Comparison of ENCODE assay signal across 19 mouse cellular contexts in genomic region chr13:40702361-40703122, GRCm38 (mm10). TPM values are rescaled to one million over a fixed set of nuclear protein-coding genes. Genes with fewer than 3 reads are reported as not detected.
A peak's percentile ranks its signal among the peaks of the same experiment; 100 is the strongest.
DNase-seq lines count a peak whose midpoint lies in the region; ATAC-seq and TF ChIP-seq lines count a peak whose summit lies in the region.
"Had no signal": no experiment of that assay in that cellular context is flagged by ENCODE, and none has a peak within 500 bp of the region (broad histone marks: within the 10 kb centered on the region; RNA-seq: fewer than 3 reads in every experiment).

No protein-coding gene starts in this region.

- peaks cover 9% of the 10 kb centered on the region for H3K4me1 ChIP-seq in midbrain, embryonic 11.5 days (ENCODE audit: control insufficient read depth, insufficient read depth, low read length)
- H3K4me1 ChIP-seq in midbrain, postnatal 0 days (ENCODE audit: insufficient read depth, low read length): no peaks in the 10 kb centered on the region
- peaks cover 17% of the 10 kb centered on the region for H3K4me1 ChIP-seq in limb, embryonic 11.5 days (ENCODE audit: control insufficient read depth, insufficient read depth, low read length)
- H3K4me1 ChIP-seq in forebrain, embryonic 12.5 days: peaks cover 21% of the 10 kb centered on the region
- H3K4me1 ChIP-seq: liver, embryonic 15.5 days; megakaryocyte, embryonic 14.5 days had no signal

- H3K27me3 ChIP-seq in midbrain, embryonic 11.5 days (ENCODE audit: control insufficient read depth, insufficient read depth, low read length): peaks cover 80% of the 10 kb centered on the region
- peaks cover 52% of the 10 kb centered on the region for H3K27me3 ChIP-seq in midbrain, postnatal 0 days (ENCODE audit: insufficient read depth, low read length)
- peaks cover 52% of the 10 kb centered on the region for H3K27me3 ChIP-seq in limb, embryonic 11.5 days (ENCODE audit: control insufficient read depth, insufficient read depth, low read length)
- H3K27me3 ChIP-seq in forebrain, embryonic 12.5 days: peaks cover 92% of the 10 kb centered on the region

- DNase-seq in embryo, embryonic 10 days (ENCODE audit: low spot score): peak; percentile 80
- DNase-seq in embryo, embryonic 11 days: no peak
- peak; percentile 93 for DNase-seq in midbrain, embryonic 11.5 days (ENCODE audit: low spot score, missing footprints)
- no peak for DNase-seq in midbrain, postnatal 0 days (ENCODE audit: low spot score)
- peak; percentile 20 for DNase-seq in limb, embryonic 11.5 days (ENCODE audit: low spot score)
- DNase-seq in kidney, adult 9 months: no peak
- no peak for DNase-seq in kidney, adult 11 months
- DNase-seq: adrenal gland, postnatal 10 days; cerebellum, adult 11 months; gastrocnemius, postnatal 25 days; heart, postnatal 14 days; kidney, postnatal 14 days; lung, postnatal 10 days had no signal

- no peaks in the 10 kb centered on the region for H3K36me3 ChIP-seq in midbrain, embryonic 11.5 days (ENCODE audit: control insufficient read depth, insufficient read depth, low read length)
- H3K36me3 ChIP-seq in midbrain, postnatal 0 days (ENCODE audit: insufficient read depth, low read length): no peaks in the 10 kb centered on the region
- H3K36me3 ChIP-seq in limb, embryonic 11.5 days (ENCODE audit: control insufficient read depth, insufficient read depth, low read length): no peaks in the 10 kb centered on the region
- H3K36me3 ChIP-seq in forebrain, embryonic 12.5 days (replicated peaks): no peaks in the 10 kb centered on the region
- H3K36me3 ChIP-seq: intestine, embryonic 15.5 days; liver, embryonic 15.5 days had no signal

- no peak overlapping the region for H3K4me2 ChIP-seq in midbrain, embryonic 11.5 days
- no peak overlapping the region for H3K4me2 ChIP-seq in midbrain, postnatal 0 days (ENCODE audit: low read depth, low read length, poor library complexity, severe bottlenecking)
- peak overlapping the region; percentile 20; the same call in 1 of the 2 replicates for H3K4me2 ChIP-seq in limb, embryonic 11.5 days (ENCODE audit: low read depth, severe bottlenecking)
- H3K4me2 ChIP-seq in forebrain, embryonic 12.5 days: no peak overlapping the region
- H3K4me2 ChIP-seq: intestine, embryonic 15.5 days; liver, embryonic 15.5 days had no signal

- H3K9ac ChIP-seq in midbrain, embryonic 11.5 days (ENCODE audit: low read length): no peak overlapping the region
- no peak overlapping the region for H3K9ac ChIP-seq in midbrain, postnatal 0 days (replicated peaks; ENCODE audit: low read length, poor library complexity, severe bottlenecking)
- H3K9ac ChIP-seq in limb, embryonic 11.5 days (ENCODE audit: low read length): no peak overlapping the region
- no peak overlapping the region for H3K9ac ChIP-seq in forebrain, embryonic 12.5 days
- H3K9ac ChIP-seq: intestine, embryonic 15.5 days; liver, embryonic 15.5 days had no signal

- H3K27ac ChIP-seq in midbrain, embryonic 11.5 days (ENCODE audit: low read depth, low read length): no peak overlapping the region
- no peak overlapping the region for H3K27ac ChIP-seq in midbrain, postnatal 0 days (ENCODE audit: low read depth, low read length)
- H3K27ac ChIP-seq in limb, embryonic 11.5 days (replicated peaks; ENCODE audit: low read depth, low read length): no peak overlapping the region
- H3K27ac ChIP-seq in forebrain, embryonic 12.5 days: no peak overlapping the region
- H3K27ac ChIP-seq: intestine, embryonic 15.5 days; left cerebral cortex, adult 2 months; liver, embryonic 15.5 days; stomach, postnatal 0 days had no signal

- no peak; the same call in 1 of the 2 replicates for ATAC-seq in midbrain, embryonic 11.5 days (ENCODE audit: low FRiP score)
- ATAC-seq in midbrain, postnatal 0 days (ENCODE audit: low FRiP score): no peak
- no peak for ATAC-seq in limb, embryonic 11.5 days (ENCODE audit: insufficient number of reproducible peaks, low FRiP score, low TSS enrichment, low read depth)
- ATAC-seq in forebrain, embryonic 12.5 days (ENCODE audit: low FRiP score): no peak
- ATAC-seq: intestine, embryonic 15.5 days had no signal

- no peak overlapping the region for H3K4me3 ChIP-seq in midbrain, embryonic 11.5 days (ENCODE audit: low read depth, low read length)
- H3K4me3 ChIP-seq in midbrain, postnatal 0 days (ENCODE audit: low read depth, low read length): no peak overlapping the region
- H3K4me3 ChIP-seq in limb, embryonic 11.5 days (ENCODE audit: low read depth, low read length): no peak overlapping the region
- no peak overlapping the region for H3K4me3 ChIP-seq in forebrain, embryonic 12.5 days (replicated peaks)
- H3K4me3 ChIP-seq: intestine, embryonic 15.5 days; left cerebral cortex, adult 2 months; liver, embryonic 15.5 days; megakaryocyte, embryonic 14.5 days had no signal

- H3K9me3 ChIP-seq in midbrain, embryonic 11.5 days (ENCODE audit: control insufficient read depth, low read length): no peaks in the 10 kb centered on the region
- no peaks in the 10 kb centered on the region for H3K9me3 ChIP-seq in midbrain, postnatal 0 days (ENCODE audit: low read length)
- H3K9me3 ChIP-seq in limb, embryonic 11.5 days (ENCODE audit: control insufficient read depth, low read length): no peaks in the 10 kb centered on the region
- no peaks in the 10 kb centered on the region for H3K9me3 ChIP-seq in forebrain, embryonic 12.5 days
- H3K9me3 ChIP-seq: intestine, embryonic 15.5 days; liver, embryonic 15.5 days had no signal

- TF ChIP-seq CTCF in midbrain, postnatal 0 days (IDR thresholded peaks at IDR 0.05): no peak

- 4% methylated on average over 30 of the region's 30 CpGs for WGBS in midbrain, embryonic 11.5 days
- WGBS in midbrain, postnatal 0 days: 6% methylated on average over 30 of the region's 30 CpGs
- 6% methylated on average over 30 of the region's 30 CpGs for WGBS in limb, embryonic 11.5 days
- WGBS in forebrain, embryonic 12.5 days: 4% methylated on average over 30 of the region's 30 CpGs

RNA-seq across cellular contexts. Expression of gene Tfap2a, which starts 35.6 kb away (rescaled TPM):
- 3.0 and 4.7 TPM in 2 replicates for polyA plus RNA-seq in midbrain, embryonic 11.5 days (2014; fragmentation: Nextera tagmentation; extraction: Ambion mirVana)
- 1.3 and 4.0 TPM in 2 replicates for total RNA-seq in midbrain, postnatal 0 days (2014; rRNA removed)
- 1.3 and 2.0 TPM in 2 replicates for polyA plus RNA-seq in midbrain, postnatal 0 days (2015; fragmentation: Nextera tagmentation; extraction: Ambion mirVana)
- 7.2 and 7.3 TPM in 2 replicates for polyA plus RNA-seq in limb, embryonic 11.5 days (2014; fragmentation: Nextera tagmentation; extraction: Ambion mirVana)
- polyA plus RNA-seq in forebrain, embryonic 12.5 days (2016; fragmentation: Nextera tagmentation; extraction: Ambion mirVana): 1.6 and 2.0 TPM in 2 replicates
- total RNA-seq: gastrocnemius, postnatal 25 days had no signal
- polyA plus RNA-seq: liver, embryonic 15.5 days had no signal

Comparison
In these comparisons a context has a peak if more than half of its experiments do, and no peak if none do; other contexts are left out.
1. DNase-seq: peak in embryo, embryonic 10 days (single experiment), midbrain, embryonic 11.5 days (single experiment) and limb, embryonic 11.5 days (single experiment); none in embryo, embryonic 11 days (single experiment), midbrain, postnatal 0 days (single experiment), kidney, adult 9 months (single experiment) and kidney, adult 11 months (single experiment).